Mouse (Mus musculus) neural tube, embryonic 12.5 days (tissue): Measurements from ENCODE around the gene Prps2. TPM values are rescaled to one million over a fixed set of nuclear protein-coding genes. Genes with fewer than 3 reads are reported as not detected.

ENCODE experiments used
- ATAC-seq: fragments of 200-750 bp; cut with Nextera tagmentation; 2 replicates; pipeline ENCODE4 v1.8.0; 2017; ENCODE audit warnings: low read depth, mild to moderate bottlenecking, moderate TSS enrichment, moderate library complexity; ENCODE audit not compliant: low FRiP score
- H3K27ac ChIP-seq: fragments of 300-500 bp; sonication (generic); 2 replicates; pipeline ENCODE4 v1.5.1; 2016
- H3K27me3 ChIP-seq: fragments of 300-500 bp; sonication (generic); replicated peaks from 2 replicates; pipeline ENCODE4 v1.6.1; 2016; ENCODE audit warnings: mild to moderate bottlenecking
- H3K36me3 ChIP-seq: fragments of 300-500 bp; sonication (generic); 2 replicates; pipeline ENCODE4 v1.6.1; 2016; ENCODE audit warnings: mild to moderate bottlenecking
- H3K4me1 ChIP-seq: fragments of 300-500 bp; sonication (generic); 2 replicates; pipeline ENCODE4 v1.6.1; 2016
- H3K4me2 ChIP-seq: fragments of 300-500 bp; sonication (generic); replicated peaks from 2 replicates; pipeline ENCODE4 v1.6.1; 2016; ENCODE audit warnings: mild to moderate bottlenecking
- H3K4me3 ChIP-seq: fragments of 300-500 bp; sonication (generic); 2 replicates; pipeline ENCODE4 v1.5.1; 2016
- H3K9ac ChIP-seq: fragments of 300-500 bp; sonication (generic); 2 replicates; pipeline ENCODE4 v1.6.1; 2016; ENCODE audit warnings: mild to moderate bottlenecking
- H3K9me3 ChIP-seq: fragments of 300-500 bp; sonication (generic); 2 replicates; pipeline ENCODE4 v1.6.1; 2016; ENCODE audit warnings: mild to moderate bottlenecking
- WGBS: fragments of 180-500 bp; shearing (Covaris S2); methylation state at CpG from one replicate; pipeline ENCODE4 v1.1.7; 2016; 5-methylcytosine and 5-hydroxymethylcytosine counted together
- polyA plus RNA-seq: library from polyadenylated mRNA; unstranded; fragments of >200 nt; fragmentation: Nextera tagmentation; extraction: Ambion mirVana; gene quantifications from 2 replicates; pipeline ENCODE4 v1.2.1, GENCODE M21; 2016

The Prps2 gene
- polyA plus RNA-seq, 1 experiment from 2014 or later, result 14.3 TPM

- no peaks in the 10 kb centered on the region for H3K9me3 ChIP-seq
- 85% methylated on average over 1 of the region's 1 CpGs for WGBS
- ATAC-seq, result no peak
- H3K4me2 ChIP-seq, result no peak overlapping the region
- H3K27me3 ChIP-seq, result no peaks in the 10 kb centered on the region
- no peaks in the 10 kb centered on the region for H3K4me1 ChIP-seq
- no peak overlapping the region for H3K27ac ChIP-seq
- no peak overlapping the region for H3K9ac ChIP-seq
- H3K36me3 ChIP-seq, result no peaks in the 10 kb centered on the region
- no peak overlapping the region for H3K4me3 ChIP-seq
These were observed 38.2 kb downstream of the Prps2 start for GRCm38 (mm10) chrX:167344356-167344755.

- H3K27ac ChIP-seq, result no peak overlapping the region
- no peaks in the 10 kb centered on the region for H3K27me3 ChIP-seq
- no peak overlapping the region for H3K4me2 ChIP-seq
- WGBS, result 84% methylated on average over 3 of the region's 3 CpGs
- no peaks in the 10 kb centered on the region for H3K4me1 ChIP-seq
- ATAC-seq, result no peak
- no peaks in the 10 kb centered on the region for H3K9me3 ChIP-seq
- no peak overlapping the region for H3K4me3 ChIP-seq
- no peak overlapping the region for H3K9ac ChIP-seq
- no peaks in the 10 kb centered on the region for H3K36me3 ChIP-seq
These were observed 40.7 kb downstream of the Prps2 start for GRCm38 (mm10) chrX:167341811-167342210.

DNA sequence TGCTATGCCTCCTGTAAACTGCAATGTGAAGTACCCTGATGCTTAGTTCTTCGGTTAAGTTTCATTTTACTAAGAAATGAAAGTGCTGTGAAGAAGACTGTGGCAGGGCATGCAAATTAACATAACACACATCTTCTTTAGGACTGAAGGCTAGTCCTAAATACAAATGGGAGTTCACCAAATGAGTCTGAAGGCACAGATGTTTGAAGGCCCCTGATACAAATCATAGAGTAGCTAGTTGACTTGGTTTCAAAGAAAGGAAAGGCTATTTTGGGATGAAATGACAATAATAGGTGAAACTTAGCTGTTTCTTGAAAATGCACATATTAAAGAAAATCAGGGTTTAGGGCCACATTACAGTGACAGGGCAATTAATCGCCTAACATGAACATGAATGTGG lies 42.4 kb downstream of the Prps2 start:
- ATAC-seq, result no peak
- no peak overlapping the region for H3K4me3 ChIP-seq

GRCm38 (mm10) chrX:167337990-167338389 lies 44.6 kb downstream of the Prps2 start:
- no peak overlapping the region for H3K4me3 ChIP-seq
- H3K9me3 ChIP-seq, result no peaks in the 10 kb centered on the region
- no peak overlapping the region for H3K4me2 ChIP-seq
- no peak overlapping the region for H3K27ac ChIP-seq
- ATAC-seq, result no peak
- 87% methylated on average over 1 of the region's 1 CpGs for WGBS
- H3K36me3 ChIP-seq, result no peaks in the 10 kb centered on the region
- H3K9ac ChIP-seq, result no peak overlapping the region
- H3K4me1 ChIP-seq, result no peaks in the 10 kb centered on the region
- H3K27me3 ChIP-seq, result no peaks in the 10 kb centered on the region

More for the DNA sequence above, 42.4 kb downstream of the Prps2 start:
- H3K4me1 ChIP-seq, result no peaks in the 10 kb centered on the region
- H3K4me2 ChIP-seq, result no peak overlapping the region
- WGBS, result 84% methylated on average over 2 of the region's 2 CpGs
- no peaks in the 10 kb centered on the region for H3K27me3 ChIP-seq
- no peaks in the 10 kb centered on the region for H3K9me3 ChIP-seq
- H3K27ac ChIP-seq, result no peak overlapping the region
- H3K36me3 ChIP-seq, result no peaks in the 10 kb centered on the region
- H3K9ac ChIP-seq, result no peak overlapping the region

GRCm38 (mm10) chrX:167334571-167334970 lies 48.0 kb downstream of the Prps2 start:
- H3K9me3 ChIP-seq, result no peaks in the 10 kb centered on the region
- H3K4me2 ChIP-seq, result no peak overlapping the region
- 85% methylated on average over 1 of the region's 1 CpGs for WGBS
- no peaks in the 10 kb centered on the region for H3K27me3 ChIP-seq
- no peaks in the 10 kb centered on the region for H3K36me3 ChIP-seq
- no peaks in the 10 kb centered on the region for H3K4me1 ChIP-seq
- no peak overlapping the region for H3K9ac ChIP-seq
- no peak for ATAC-seq
- no peak overlapping the region for H3K27ac ChIP-seq
- H3K4me3 ChIP-seq, result no peak overlapping the region

DNA sequence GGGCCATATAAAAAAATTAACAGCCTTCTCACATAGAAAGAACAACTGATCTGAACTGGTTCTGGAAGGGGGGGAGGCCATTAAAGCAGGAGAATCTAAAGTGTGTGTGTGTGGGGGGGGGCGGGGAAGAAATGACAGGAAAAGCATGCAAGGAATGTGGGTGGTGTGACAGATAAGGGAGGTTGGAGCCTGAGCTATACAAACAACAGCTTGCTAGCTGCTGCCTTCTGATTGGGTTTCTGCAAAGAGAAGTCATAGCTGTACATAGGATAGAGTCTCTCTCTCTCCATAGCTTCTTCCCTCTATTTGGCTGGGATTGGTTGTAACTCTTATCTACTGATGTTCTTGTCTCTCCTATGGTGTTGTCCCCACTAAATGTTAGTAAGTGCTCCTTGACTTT lies 49.9 kb downstream of the Prps2 start:
- H3K27ac ChIP-seq, result no peak overlapping the region
- no peaks in the 10 kb centered on the region for H3K4me1 ChIP-seq
- ATAC-seq, result no peak
- no peak overlapping the region for H3K4me3 ChIP-seq
- no peak overlapping the region for H3K4me2 ChIP-seq
- H3K27me3 ChIP-seq, result no peaks in the 10 kb centered on the region
- H3K9ac ChIP-seq, result no peak overlapping the region
- no peaks in the 10 kb centered on the region for H3K9me3 ChIP-seq
- no peaks in the 10 kb centered on the region for H3K36me3 ChIP-seq
- WGBS, result 100% methylated on average over 1 of the region's 1 CpGs

DNA sequence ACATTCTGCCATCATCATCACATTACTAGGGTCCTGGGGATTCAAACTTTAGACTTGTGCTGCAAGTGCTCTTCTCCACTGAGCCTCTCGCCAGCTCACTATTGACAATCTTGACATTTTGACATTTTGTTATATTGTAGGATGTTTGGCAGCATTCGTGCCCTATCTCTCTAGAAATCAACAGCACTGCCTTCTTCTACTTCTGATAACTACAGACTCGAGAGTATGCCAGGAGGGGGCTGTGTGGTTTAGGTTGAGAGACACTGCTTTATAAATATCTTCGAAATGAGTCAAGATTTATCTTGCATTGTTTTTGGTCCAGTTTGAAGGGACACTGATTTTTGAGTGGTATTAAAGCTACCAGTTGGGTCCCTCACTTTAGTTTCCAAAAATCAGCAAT lies 51.6 kb downstream of the Prps2 start:
- no peak overlapping the region for H3K27ac ChIP-seq
- H3K4me2 ChIP-seq, result no peak overlapping the region
- H3K4me1 ChIP-seq, result no peaks in the 10 kb centered on the region
- no peak for ATAC-seq
- H3K9me3 ChIP-seq, result no peaks in the 10 kb centered on the region
- no peak overlapping the region for H3K9ac ChIP-seq
- no peak overlapping the region for H3K4me3 ChIP-seq
- no peaks in the 10 kb centered on the region for H3K36me3 ChIP-seq
- WGBS, result 80% methylated on average over 4 of the region's 4 CpGs
- H3K27me3 ChIP-seq, result no peaks in the 10 kb centered on the region

GRCm38 (mm10) chrX:167330399-167330798 lies 52.1 kb downstream of the Prps2 start, which contains the start of gene Tlr7:
Gene Tlr7 (minus strand): TSS chrX:167330558.
- no peak within 1 kb of the TSS for H3K27ac ChIP-seq
- 81% methylated on average over 6 of the region's 6 CpGs for WGBS
- no peak within 1 kb of the TSS for H3K4me3 ChIP-seq
- H3K9ac ChIP-seq, result no peak within 1 kb of the TSS
- H3K4me2 ChIP-seq, result no peak within 1 kb of the TSS
- H3K9me3 ChIP-seq, result no peaks in the 10 kb centered on the region
- no peaks in the 10 kb centered on the region for H3K36me3 ChIP-seq
- H3K4me1 ChIP-seq, result no peaks in the 10 kb centered on the region
- H3K27me3 ChIP-seq, result no peaks in the 10 kb centered on the region
- no peak for ATAC-seq

- Histone ChIP-seq H3K27me3 (no peaks in the 10 kb centered on the region), H3K4me2 (no peak overlapping the region), H3K9ac (no peak overlapping the region), H3K4me1 (no peaks in the 10 kb centered on the region), H3K36me3 (no peaks in the 10 kb centered on the region), H3K27ac (no peak overlapping the region), H3K4me3 (no peak overlapping the region), H3K9me3 (no peaks in the 10 kb centered on the region)
- WGBS, result 89% methylated on average over 1 of the region's 1 CpGs
- no peak for ATAC-seq
These were observed 52.9 kb downstream of the Prps2 start for GRCm38 (mm10) chrX:167329620-167330019.

DNA sequence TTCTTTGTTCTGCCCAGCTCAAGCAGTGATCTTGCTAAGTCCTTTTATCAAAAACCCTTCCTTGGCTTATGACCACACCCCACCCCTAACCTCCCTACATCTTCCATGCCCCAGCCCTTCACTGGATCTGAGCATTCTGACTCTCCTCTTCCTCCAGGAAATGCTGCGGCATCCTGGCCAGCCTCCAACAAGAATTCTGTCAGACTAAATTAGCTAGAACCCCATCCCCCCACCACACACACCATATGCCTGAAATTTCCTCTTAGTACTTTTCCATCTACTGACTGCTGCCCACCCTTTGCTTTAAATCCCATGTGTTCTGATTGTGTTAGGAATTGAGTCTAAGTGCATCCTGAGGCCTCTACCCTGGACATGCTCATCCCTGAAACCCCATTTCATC lies 53.5 kb downstream of the Prps2 start:
- H3K4me2 ChIP-seq, result no peak overlapping the region
- 82% methylated on average over 1 of the region's 1 CpGs for WGBS
- H3K4me3 ChIP-seq, result no peak overlapping the region
- H3K4me1 ChIP-seq, result no peaks in the 10 kb centered on the region
- H3K27me3 ChIP-seq, result no peaks in the 10 kb centered on the region
- H3K36me3 ChIP-seq, result no peaks in the 10 kb centered on the region
- no peak overlapping the region for H3K9ac ChIP-seq
- H3K27ac ChIP-seq, result no peak overlapping the region
- H3K9me3 ChIP-seq, result no peaks in the 10 kb centered on the region
- ATAC-seq, result no peak

GRCm38 (mm10) chrX:167328519-167328918 lies 54.0 kb downstream of the Prps2 start:
- no peaks in the 10 kb centered on the region for H3K27me3 ChIP-seq
- H3K4me2 ChIP-seq, result no peak overlapping the region
- H3K4me3 ChIP-seq, result no peak overlapping the region
- H3K4me1 ChIP-seq, result no peaks in the 10 kb centered on the region
- no peak overlapping the region for H3K9ac ChIP-seq
- no peaks in the 10 kb centered on the region for H3K36me3 ChIP-seq
- no peak overlapping the region for H3K27ac ChIP-seq
- 85% methylated on average over 3 of the region's 3 CpGs for WGBS
- no peaks in the 10 kb centered on the region for H3K9me3 ChIP-seq
- no peak for ATAC-seq

DNA sequence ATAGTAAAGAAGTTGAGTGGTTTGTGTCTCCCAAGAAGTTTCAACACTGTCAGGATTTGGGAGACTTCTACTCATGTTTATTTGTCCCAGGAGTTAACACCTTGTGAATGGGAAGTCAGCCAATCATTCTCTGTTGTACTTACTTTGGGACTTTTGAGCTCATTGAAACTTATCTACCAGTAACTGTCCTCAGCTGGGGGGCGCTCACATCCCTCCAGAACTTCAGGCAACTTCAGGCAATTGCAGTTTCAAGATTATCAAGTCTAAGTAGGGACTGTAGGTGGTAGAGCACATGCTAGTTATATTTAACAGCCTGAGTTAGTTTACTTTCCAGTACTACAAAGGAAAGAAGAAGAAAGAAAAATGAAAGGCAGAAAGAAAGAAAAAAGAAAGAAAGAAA lies 58.8 kb downstream of the Prps2 start:
- 56% methylated on average over 1 of the region's 1 CpGs for WGBS
- no peak for ATAC-seq
- no peaks in the 10 kb centered on the region for H3K27me3 ChIP-seq

GRCm38 (mm10) chrX:167321233-167321806 lies 61.2 kb downstream of the Prps2 start:
- Histone ChIP-seq H3K27me3 (no peaks in the 10 kb centered on the region), H3K4me1 (no peaks in the 10 kb centered on the region), H3K4me3 (no peak overlapping the region), H3K4me2 (no peak overlapping the region), H3K9ac (no peak overlapping the region), H3K9me3 (no peaks in the 10 kb centered on the region), H3K27ac (no peak overlapping the region), H3K36me3 (no peaks in the 10 kb centered on the region)
- WGBS, result 48% methylated on average over 4 of the region's 4 CpGs
- 0 out of 2 replicates have a peak, but pooled peaks have one; percentile 38 for ATAC-seq

More for the DNA sequence above, 58.8 kb downstream of the Prps2 start:
- H3K9ac ChIP-seq, result no peak overlapping the region
- H3K4me2 ChIP-seq, result no peak overlapping the region
- H3K4me1 ChIP-seq, result no peaks in the 10 kb centered on the region
- H3K4me3 ChIP-seq, result no peak overlapping the region
- H3K36me3 ChIP-seq, result no peaks in the 10 kb centered on the region
- no peak overlapping the region for H3K27ac ChIP-seq
- H3K9me3 ChIP-seq, result no peaks in the 10 kb centered on the region
